Mouse (Mus musculus) ovary, postnatal 14 days (tissue): ENCODE data around the gene Acer1.

Source experiments
- DNase-seq: peaks from one replicate; pipeline ENCODE4 v3.0.0; 2022; ENCODE audit warnings: low spot score

Gene Acer1

DNA sequence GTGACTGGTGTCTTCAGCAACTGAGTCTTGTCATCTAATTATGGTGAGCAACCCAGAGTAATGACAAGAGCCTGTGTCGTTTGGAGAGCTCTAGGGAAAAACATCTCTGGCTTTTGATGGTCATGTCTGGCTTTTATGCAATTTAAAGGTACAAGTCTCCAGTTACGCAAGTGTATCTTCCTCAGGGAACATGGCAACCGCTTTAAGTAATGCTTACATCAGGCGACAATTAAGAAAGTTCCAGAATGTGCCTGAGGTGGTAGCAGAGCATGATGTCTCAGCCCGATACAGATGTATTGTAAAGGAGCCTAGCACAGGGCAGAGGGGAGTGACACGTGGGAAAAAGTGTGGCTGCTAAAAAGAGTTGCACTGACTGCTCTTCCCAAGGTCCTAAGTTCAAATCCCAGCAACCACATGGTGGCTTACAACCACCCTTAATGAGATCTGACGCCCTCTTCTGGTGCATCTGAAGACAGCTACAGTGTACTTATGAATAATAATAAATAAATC lies 7.0 kb upstream of the Acer1 start:
- no peak for DNase-seq

DNA sequence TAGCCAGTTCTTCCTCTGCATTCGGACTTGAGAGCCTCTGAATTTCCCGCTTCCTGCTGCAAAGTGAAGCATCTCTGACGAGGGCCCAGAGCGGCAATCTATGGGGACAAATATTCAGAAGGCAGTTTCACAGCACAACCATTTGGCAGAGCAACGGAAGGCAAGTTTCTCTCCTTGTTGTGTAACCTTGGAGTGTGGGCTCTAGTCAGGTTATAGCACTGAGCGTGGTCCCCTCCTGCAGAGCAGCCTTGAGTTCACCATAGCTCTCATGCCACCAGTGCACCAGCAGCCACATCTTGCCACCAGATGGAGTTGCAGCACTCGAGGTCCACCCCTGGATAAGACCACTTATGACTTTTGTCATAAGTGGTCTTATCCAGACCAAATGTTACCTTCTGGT lies 6.5 kb upstream of the Acer1 start:
- no peak for DNase-seq

DNA sequence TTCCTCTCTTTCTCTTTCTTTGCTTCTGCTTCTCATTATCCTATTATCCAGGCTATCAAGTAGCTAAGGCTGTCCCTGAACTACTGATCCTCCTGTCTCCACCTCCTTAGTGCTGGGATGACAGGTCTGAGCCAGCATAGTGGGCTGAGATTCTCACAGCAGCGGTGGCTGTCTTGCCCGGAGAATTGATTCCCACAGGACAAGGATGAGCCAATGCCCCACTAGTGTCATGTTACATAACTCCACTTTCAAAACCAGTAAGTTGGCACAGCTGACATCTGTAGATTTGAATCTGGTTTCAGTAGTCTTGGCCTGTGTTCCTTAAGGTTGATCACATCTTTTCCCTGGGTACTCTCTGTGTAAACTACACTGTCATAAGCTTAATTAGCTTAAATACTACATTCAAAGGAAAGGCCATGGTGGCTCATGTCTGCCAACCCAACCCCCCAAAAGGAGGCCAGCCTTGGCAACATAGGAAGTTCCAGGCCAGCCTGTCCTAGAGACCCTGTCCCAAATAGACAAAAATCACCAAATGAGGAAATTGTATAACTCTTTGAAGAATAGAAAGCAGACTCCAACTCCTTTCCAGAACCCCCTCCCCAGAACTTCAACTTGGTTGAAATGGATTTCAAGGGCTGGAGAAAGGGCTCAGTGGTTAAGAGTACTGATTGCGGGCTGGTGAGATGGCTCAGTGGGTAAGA lies 4.3 kb upstream of the Acer1 start:
- DNase-seq = no peak

DNA sequence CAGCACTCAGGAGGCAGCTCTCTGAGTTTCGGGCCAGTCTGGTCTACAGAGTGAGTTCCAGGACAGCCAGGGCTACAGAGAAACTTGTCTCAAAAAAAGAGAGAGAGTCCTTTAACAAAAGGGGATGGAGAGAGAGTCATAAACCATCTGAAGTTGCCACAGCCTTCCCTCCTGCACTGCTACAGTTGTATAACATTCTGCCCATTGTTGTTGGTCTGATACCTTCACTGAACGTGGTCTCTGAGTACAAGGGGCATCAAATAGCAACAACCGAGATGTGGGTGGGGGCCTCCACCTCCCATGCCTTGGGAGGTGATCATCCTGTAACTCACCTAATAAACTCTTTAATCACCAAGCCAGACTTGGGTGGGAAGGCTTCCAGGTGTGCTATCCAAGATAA lies 3.7 kb upstream of the Acer1 start:
- no peak for DNase-seq

DNA sequence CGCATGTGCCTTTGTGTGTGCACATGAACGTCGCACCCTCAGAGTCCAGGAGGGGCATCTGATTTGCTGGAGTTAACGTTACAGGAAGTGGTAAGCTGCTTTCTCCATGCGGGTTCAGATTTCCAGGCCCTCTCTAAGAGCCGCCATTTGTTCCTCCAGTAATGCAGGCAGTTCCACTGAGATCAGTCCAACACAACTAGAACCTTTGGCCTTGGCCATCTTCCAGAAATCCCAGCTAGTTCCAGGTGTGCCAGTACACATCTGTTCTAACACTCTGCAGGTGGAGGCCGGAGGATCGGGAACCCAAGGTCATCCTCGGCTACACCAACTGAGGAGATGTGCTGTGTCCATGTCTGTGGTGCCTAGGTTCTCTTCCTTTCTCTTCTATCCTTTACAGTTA lies 3.0 kb upstream of the Acer1 start:
- DNase-seq = no peak

DNA sequence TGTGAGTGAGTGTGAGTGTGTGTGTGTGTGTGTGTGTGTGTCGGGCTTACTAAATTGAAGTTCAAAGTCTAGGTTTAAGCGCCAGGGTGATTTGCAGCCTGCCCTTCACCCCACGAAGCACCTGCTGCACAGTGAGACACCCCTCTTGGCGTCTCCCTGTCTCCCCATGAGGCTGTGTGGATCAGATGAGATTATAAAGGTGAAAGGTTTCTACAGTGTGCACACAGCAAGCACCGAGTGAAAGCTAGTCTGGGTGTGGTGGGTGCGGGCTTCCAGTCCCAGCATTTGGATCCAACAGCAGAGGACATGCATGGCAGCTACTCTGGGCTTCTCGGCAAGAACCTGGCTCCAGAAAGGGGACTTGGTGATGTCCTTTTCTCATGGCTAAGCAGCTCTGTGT lies 877 bp downstream of the Acer1 start:
- DNase-seq = no peak

DNA sequence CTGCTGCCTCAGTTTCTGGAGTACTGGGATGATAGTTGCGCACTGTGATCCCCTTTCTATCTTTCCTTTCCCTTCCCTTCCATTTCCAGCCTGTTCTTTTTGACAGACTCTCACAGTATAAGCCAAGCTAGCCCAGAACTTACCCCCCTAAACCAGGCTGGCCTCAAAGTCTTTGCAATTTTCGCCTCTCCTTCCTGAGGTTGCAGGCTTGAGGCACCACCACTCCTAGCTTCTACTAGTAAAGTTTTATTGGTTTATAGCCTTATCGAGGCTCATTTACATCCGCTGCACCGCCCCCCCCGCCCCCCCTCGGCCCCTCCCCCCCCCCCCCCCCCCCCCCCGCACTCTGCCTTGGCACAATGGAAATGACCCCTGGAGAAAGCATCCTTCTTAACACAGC lies 2.4 kb downstream of the Acer1 start:
- DNase-seq = no peak

DNA sequence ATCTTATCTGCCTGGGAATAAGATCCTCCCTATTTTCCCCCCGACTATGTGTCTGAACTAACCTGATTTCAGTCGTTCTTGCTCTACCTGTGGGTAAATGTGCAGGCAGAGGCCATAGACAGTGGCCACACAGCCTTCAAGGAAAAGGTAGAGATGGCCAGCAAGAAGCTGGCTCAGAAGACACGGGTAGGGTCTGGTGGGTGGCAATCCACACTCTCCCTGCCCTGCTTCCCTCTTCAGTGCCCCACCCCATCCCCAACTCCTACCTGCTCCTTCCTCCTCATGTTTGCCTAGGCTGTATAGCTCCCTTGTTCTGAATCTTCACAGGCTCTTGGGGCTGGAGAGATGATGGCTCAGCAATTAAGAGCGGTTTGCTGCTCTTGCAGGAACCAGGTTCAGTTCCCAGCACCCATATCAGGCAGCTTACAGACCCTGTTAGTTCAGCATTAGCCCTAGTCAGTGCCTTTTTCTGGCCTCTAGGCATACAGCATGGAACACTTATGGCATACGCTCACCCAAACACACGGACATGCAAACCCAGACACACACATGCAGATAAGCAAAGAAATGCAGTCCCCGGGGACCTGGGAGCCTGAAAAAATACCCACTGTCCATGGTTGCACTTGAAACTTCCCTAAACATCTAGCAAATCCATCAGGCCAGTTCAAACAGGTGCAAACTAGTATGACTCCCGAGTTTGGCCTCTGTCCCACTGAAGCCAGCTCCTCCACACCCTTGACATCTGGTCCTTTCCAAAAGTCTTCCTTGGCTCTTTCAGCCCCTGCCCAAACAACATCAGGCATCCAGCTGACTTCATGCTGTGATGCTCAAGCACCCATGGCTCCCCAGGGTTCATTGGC lies 5.2 kb downstream of the Acer1 start:
- no peak for DNase-seq

DNA sequence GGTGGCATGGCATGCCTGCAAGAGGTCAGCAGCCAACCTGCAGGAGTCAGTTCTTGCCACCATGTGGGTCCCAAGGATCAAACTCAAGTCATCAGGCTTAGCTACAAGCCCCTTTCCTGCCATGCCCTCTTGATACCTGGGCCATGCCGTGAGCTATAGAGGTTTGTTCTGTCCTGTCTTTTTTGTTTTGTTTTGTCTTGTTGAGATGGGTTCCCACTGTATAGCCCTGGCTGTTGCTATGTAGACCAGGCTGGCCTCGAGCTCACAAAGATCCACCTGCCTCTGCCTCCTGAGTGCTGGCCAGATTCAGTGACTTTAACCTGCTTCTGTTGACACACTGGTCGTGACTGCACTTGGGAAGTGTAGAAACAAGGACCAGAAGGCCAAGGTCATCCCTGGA lies 6.5 kb downstream of the Acer1 start:
- DNase-seq = no peak

DNA sequence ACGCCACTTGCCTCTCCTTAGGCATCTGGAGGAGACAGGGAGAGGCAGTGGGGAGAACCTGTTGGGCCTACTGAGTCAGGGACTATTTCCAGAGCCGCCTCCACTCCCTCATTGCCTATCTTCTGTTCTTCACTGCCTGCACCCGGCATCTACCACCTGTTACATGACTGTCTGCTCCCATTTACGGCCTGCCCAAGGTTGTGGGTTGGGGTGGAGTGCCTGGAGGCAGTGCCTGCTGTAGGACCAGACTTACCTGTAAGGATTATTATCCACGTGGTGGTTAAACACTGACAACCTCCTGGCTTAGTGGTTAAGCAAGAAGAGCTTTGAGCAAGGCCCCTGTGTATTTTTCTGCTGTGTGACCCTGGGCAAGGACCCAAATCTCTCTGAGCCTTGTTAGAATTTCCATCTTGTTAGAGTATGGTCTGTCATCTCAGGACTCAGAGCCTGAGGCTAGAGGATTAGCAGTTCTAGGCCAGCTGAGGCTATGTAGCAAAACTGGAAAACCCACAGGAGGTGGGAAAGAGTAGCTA lies 7.2 kb downstream of the Acer1 start:
- no peak for DNase-seq

DNA sequence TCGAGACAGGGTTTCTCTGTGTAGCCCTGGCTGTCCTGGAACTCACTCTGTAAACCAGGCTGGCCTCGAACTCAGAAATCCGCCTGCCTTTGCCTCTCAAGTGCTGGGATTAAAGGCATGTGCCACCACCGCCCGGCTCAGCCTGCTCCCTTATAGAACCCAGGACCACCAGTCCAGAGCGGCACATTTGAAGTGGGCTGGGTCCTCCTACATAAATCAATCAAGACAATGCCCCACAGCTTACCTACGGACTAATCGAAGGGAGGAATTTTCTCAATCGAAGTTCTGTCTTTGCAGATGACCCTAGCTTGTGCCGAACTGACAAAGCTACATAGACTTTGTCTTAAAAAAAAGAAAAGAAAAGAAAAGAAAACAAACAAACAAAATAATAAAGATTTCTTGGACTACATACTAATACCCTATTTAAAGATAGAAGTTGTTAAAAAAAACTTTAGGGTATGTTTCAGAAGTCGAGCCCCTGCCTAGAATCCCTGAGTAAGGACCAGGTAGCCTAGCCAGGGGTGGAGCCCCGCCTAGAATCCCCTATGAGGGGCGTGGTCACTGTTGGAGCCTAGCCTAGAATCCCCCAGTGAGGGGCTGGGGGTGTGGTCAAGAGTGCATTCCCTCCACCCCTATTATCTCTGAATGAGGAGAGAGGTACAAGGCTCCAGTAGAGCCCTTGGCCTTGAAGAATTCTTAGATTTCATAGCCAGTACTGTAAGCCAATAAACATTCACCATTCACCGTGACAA lies 7.8 kb downstream of the Acer1 start:
- no peak for DNase-seq

DNA sequence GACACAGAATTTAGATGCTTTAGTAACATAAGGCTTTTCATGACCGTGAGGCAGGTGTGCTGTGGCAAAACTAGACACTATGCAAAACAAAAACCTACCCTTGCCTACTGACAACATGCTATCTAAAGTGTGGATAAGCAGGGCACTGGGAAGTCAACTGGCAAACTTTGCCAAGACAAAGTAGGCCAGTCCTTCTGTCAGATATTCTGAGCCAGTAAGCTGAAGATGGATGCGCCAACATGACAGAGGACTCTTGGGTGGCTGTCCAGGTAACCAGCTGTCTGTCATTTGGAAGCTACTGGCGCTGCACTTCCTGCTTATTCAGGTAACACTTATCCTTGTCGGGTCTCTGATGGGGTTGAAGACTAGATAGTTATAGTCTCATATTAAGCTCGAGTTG lies 11.8 kb downstream of the Acer1 start:
- no peak for DNase-seq

DNA sequence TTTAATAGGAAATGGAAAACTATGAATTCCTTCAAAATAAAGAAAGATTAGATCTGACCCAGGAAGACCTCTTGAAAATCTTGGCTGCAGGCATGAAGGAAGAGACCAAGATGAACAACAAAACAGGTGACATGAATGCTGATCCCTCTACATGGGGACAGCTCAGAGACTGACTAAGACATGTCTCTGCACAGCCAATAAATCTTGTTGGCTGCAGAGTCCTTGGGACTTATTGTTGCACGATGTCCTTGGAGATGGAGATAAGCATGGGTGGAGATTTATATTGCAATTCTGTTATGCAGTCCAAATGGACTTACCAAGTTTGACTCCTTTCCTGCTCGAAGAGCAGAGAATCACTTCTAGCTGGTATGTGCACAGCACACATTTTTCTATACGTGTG lies 12.6 kb downstream of the Acer1 start:
- no peak for DNase-seq

DNA sequence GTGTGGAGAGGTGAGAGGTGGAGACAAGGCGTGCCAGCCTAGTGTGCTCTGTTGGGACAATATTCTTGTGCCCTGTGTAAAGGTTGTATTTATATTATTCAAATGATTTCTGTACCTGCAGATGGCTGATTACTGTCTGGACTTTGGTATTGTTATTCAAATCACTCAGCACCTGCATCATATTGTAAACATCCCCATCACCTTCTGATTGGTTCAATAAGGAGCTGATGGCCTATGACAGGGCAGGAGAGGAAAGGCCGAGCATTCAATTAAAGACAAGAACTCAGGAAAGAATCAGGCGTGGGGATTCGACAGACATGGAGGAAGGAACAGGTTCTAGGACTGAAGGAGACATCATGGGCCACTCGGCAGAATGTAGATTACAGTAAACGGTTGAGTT lies 18.3 kb downstream of the Acer1 start:
- no peak for DNase-seq

DNA sequence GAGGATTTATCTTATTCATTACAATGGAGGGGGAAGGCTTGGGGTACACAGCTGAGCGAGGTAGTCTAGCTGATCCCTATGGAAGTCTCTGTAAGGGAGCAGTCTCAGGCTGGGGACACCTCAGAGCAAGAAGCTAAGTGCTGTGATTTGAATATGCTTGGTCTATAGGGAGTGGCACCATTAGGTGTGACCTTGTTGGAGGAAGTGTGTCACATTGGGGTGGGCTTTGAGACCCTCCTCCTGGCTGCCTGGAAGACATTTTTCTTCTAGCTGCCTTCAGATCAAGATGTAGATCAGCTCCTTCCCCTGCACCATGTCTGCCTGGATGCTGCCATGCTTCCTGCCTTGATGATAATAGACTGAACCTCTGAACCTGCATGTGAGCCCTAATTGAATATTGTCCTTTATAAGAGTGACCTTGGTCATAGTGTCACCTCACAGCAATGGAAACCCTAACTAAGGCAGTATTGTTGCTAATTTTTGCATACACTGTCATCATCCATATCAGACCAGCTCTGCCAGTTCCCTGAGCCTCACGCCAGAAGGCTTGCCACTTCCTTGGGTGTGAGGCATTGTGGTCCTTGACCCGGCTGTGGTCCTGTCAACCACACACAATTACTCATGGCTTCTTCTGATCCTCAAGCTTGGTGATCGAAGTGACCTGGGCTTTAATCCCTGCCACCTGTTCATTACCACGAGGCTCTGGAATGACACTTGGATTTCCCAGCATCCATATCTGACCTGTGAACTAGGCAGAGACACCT lies 19.1 kb downstream of the Acer1 start:
- no peak for DNase-seq

DNA sequence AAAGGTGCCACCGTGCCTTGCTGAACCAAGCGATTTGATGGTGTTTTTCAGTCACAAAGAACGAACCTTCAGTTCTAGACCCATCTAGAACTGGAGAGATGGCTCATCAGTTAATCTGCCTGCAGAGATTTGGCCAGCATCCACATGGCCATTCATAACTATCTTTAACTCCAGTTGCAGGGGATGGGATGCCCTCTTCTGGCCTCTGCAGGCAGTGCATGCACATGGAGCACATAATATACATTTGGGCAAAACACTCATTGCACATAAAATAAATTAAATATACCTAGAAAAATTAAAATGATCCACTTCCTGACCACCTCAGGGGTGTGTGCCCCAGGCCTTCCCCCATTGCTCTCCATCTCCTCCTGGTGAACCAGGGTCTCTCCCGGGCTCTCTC lies 20.0 kb downstream of the Acer1 start:
- no peak for DNase-seq

DNA sequence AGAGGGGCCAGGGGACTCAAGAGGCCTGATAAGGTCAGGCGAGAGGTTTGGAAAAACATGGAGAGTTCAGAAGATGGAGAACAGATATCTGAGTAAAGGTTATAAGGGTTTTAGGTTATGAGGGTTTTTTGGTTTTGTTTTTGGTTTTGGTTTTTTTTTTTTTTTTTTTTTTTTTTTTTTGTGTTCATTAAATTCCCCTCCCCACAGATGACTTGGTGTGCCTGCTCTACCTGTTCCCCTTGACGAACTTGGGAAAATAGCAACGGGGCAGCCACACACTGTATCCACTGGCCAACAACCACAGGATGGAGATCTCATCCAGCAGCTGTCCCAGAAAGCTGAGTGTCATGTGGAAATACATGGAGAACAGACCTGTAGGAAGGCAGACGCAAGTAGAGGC lies 23.3 kb downstream of the Acer1 start:
- no peak for DNase-seq

DNA sequence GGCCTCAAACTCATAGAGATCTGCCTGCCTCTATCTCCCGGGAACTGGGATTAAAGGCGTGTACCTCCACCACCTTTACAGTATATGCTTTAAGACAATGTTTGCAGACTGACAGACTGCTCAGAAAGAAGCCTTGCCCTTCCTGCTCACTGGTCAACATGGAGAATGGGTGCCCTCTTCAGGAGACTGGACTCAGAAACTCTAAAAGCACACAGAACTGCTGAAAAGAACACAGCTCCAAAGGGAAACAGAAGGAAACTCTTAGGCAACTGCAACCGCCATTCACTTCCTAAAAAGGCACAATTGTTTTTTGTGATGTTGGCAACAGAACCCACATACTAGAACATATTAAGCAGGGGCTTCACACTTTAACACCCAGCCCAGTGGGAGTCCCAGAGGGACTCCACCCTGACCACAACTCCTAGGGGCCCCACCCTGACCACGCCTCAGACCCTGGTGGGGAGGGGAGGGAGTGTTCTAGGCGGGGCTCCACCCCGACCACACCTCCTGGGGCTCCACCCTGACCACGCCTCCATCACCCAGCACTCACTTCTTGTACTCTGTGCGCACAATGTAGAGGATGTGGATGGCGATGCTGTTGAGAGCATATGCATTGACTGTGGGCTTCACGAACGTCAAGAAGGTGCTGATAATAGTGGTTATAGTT lies 24.0 kb downstream of the Acer1 start:
- no peak for DNase-seq

DNA sequence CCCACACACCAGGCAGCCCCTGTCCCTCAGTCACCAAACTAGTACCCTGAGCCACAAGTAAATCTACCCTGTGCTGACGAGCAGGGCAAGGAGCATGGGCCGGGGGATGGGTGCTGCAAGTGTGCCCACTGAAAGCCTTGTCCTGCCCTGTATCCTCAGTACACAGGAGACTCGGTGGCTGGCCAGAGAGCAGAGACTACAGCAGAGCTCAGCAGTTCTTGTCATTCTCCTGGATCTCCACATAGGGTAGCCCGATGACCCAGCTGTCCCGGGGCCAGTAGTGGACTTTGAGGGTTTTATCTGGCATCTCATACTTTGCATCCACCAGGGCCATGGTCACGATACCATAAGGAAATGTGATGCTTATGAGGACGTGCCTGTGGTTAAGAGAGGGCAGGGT lies 27.1 kb downstream of the Acer1 start:
- DNase-seq = no peak

DNA sequence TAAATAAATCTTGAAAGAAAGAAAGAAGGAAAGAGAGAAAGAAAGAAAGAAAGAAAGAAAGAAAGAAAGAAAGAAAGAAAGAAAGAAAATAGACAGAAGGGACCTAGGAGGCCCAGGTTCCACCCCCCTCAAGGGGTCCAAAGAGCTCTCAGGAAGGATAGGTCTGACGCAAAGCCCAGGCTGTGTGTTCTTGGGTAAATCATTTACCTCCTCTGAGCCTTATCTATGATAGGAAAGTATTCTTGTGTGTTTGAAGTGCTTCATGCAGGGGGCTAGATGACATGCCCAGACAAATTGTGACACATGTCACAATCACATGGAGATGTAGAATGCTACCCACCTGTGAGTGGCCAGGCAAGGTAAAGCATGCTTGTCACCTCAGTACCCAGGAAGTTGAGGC lies 29.3 kb downstream of the Acer1 start:
- no peak for DNase-seq

DNA sequence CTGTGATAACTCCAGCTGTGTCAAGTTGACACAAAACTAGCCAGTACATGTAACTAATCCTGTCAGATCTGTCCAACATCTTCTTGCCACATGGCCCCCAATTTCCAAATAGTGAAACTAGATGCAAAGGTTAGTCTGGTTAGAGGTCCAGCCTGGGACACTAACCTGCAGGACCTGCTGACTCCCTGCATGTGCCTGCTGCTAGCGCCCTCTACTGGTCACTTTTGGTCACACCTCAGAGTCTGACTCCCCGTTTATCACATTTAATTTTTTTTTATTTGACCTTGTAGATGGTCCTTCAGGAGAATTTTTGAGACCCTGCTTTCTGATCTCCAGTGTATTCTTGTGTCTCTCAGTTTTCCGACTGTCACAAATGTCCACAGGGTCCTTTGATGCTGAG lies 31.0 kb downstream of the Acer1 start:
- peak; percentile 36 for DNase-seq
